Mouse (Mus musculus) small intestine, adult 2 months (tissue): ENCODE data around the gene Alcam.

Experiments
- CTCF ChIP-seq: fragments of 200-500 bp; IDR thresholded peaks from 2 replicates; pipeline ENCODE4 v1.5.1; 2012; ENCODE audit warnings: low read depth, mild to moderate bottlenecking, control low read depth, inconsistent platforms, low read length, moderate library complexity, mixed read lengths; ENCODE audit not compliant: insufficient replicate concordance, insufficient read length; ENCODE audit errors: extremely low read depth
- POLR2A ChIP-seq: fragments of 200-500 bp; IDR thresholded peaks from 2 replicates; pipeline ENCODE4 v1.6.1; 2012; ENCODE audit warnings: low read depth, mild to moderate bottlenecking, control low read depth, inconsistent platforms, low read length, moderate library complexity

GRCm38 (mm10) chr16:52366915-52367314 lies 87.0 kb downstream of the Alcam start:
- no peak for TF ChIP-seq CTCF
- TF ChIP-seq POLR2A = no peak
